Mouse (Mus musculus): ENCODE measurements around the gene Rbm19.

The Rbm19 gene

GRCm38 (mm10) chr5:120116261-120117050 is at the start of gene Rbm19:
Gene Rbm19 (plus strand): TSS chr5:120116465.
- no peak for TF ChIP-seq GATA4 (IDR thresholded peaks at IDR 0.05; ENCODE audit: insufficient replicate concordance, low read length)

GRCm38 (mm10) chr5:120067266-120067665 is 49.0 kb upstream of the Rbm19 start:
- no peak for TF ChIP-seq GATA4 (IDR thresholded peaks at IDR 0.05; ENCODE audit: insufficient replicate concordance, low read length)

GRCm38 (mm10) chr5:120074101-120074500 is 42.2 kb upstream of the Rbm19 start:
- TF ChIP-seq GATA4 (IDR thresholded peaks at IDR 0.05; ENCODE audit: insufficient replicate concordance, low read length), result no peak

GRCm38 (mm10) chr5:120080027-120080426 is 36.2 kb upstream of the Rbm19 start:
- TF ChIP-seq GATA4 (IDR thresholded peaks at IDR 0.05; ENCODE audit: insufficient replicate concordance, low read length), result no peak

GRCm38 (mm10) chr5:120080468-120080867 is 35.8 kb upstream of the Rbm19 start:
- TF ChIP-seq GATA4 (IDR thresholded peaks at IDR 0.05; ENCODE audit: insufficient replicate concordance, low read length), result no peak

- no peak for TF ChIP-seq GATA4 (IDR thresholded peaks at IDR 0.05; ENCODE audit: insufficient replicate concordance, low read length)
Measured at GRCm38 (mm10) chr5:120088561-120088960, 27.7 kb upstream of the Rbm19 start.

- TF ChIP-seq GATA4 (IDR thresholded peaks at IDR 0.05; ENCODE audit: insufficient replicate concordance, low read length), result no peak
Measured at GRCm38 (mm10) chr5:120094602-120095001, 21.7 kb upstream of the Rbm19 start.

DNA sequence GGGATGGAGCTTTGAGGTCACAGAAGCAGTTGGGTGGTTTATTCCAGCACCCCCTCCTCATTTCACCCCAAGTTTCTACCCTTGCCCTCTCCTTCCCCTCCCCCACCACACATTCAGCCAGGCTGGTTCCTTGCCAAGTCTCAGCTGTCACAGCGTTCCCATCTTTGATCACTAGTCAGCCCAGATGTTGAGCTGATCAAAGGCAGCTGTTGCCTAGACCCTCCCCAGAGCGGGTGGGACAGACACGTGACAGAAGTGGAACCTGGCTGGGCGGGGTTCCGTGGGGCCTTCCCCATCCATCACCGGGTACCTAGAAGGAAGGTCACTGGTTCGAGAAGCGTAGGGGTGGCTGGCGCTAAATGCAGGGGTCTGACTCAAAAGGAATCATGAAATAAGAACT is 19.2 kb upstream of the Rbm19 start:
- no peak for TF ChIP-seq GATA4 (IDR thresholded peaks at IDR 0.05; ENCODE audit: insufficient replicate concordance, low read length)

GRCm38 (mm10) chr5:120100814-120101213 is 15.5 kb upstream of the Rbm19 start:
- no peak for TF ChIP-seq GATA4 (IDR thresholded peaks at IDR 0.05; ENCODE audit: insufficient replicate concordance, low read length)

DNA sequence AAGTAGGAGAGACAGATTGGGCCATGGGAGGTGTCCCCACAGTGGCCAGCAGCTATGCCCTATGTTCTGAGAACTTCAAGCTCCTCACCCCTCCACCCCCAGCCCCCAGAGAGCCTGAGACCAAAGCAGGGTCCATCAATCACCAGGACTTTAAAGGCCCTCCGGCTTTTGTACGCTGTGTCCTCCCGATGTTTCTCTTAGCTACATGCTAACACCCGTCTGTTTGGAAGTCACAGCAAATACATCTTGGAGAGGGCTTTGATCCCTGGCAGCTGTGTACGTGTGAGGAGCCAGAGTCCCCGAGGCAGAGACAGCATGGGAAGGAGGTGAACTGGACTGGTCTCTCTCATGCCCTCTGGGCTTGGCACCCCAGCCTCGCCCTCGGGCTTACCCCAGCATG is 14.2 kb upstream of the Rbm19 start:
- no peak for TF ChIP-seq GATA4 (IDR thresholded peaks at IDR 0.05; ENCODE audit: insufficient replicate concordance, low read length)

DNA sequence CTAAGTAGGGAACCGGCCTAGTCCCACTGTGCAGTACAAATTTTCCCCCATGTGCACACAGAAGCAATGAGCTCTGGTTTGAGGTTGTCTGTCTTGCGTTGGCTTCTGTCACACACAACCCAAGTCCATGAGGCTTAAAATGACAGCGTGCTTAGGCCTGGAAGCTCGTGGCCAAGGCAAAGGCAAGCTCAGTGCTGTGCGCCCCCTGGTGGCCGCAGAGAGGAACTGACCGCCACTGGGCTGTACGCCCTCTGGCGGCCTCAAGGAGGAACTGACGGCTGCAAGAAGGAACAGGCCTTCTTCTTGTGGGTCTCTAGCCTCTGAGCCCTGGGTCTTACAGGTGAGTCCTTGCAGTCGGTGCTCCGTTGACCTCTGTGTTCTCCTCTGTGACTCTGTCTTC is 13.5 kb upstream of the Rbm19 start:
- no peak for TF ChIP-seq GATA4 (IDR thresholded peaks at IDR 0.05; ENCODE audit: insufficient replicate concordance, low read length)

DNA sequence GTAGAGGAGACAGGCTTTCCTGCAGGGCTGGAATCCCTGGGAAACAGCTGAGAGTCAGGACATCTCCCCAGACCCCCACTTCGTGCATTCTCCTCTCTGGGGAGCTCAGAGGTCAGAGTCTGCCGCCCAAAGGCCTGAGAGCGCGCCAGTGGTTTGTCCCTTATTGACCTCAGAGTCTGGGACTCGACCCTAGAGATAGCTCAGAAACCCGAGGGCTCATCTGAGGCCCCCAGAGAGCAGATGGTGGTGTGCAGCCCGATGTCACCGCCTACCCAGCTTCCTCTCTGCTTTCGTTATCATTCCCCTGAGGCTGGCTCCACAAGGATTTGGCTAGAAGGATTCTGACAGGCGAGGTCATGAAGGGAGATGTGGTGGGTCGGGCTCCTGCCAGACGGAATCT is 12.8 kb upstream of the Rbm19 start:
- TF ChIP-seq GATA4 (IDR thresholded peaks at IDR 0.05; ENCODE audit: insufficient replicate concordance, low read length), result no peak

- TF ChIP-seq GATA4 (IDR thresholded peaks at IDR 0.05; ENCODE audit: insufficient replicate concordance, low read length), result no peak
Measured at GRCm38 (mm10) chr5:120106424-120107073, 9.7 kb upstream of the Rbm19 start.

DNA sequence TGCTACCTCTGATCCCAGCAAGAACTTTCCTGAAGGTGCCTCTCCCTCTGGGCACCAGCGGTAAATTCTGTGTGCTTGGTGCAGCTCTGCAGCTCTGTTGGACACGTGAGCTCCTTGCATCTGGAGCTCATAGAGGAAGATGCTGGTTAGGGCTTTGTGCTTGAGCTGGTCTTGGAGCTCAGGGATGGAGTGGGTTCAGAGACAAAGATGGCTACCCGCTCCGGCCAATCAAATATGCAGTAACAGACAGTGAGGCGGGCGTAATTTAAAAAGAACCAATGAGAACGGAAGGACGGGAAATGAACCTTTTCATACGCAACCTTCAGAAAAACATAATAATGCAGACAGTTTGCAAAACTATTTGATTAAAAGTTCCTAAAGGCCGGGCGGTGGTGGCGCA is 1.9 kb upstream of the Rbm19 start:
- TF ChIP-seq GATA4 (IDR thresholded peaks at IDR 0.05; ENCODE audit: insufficient replicate concordance, low read length), result no peak

DNA sequence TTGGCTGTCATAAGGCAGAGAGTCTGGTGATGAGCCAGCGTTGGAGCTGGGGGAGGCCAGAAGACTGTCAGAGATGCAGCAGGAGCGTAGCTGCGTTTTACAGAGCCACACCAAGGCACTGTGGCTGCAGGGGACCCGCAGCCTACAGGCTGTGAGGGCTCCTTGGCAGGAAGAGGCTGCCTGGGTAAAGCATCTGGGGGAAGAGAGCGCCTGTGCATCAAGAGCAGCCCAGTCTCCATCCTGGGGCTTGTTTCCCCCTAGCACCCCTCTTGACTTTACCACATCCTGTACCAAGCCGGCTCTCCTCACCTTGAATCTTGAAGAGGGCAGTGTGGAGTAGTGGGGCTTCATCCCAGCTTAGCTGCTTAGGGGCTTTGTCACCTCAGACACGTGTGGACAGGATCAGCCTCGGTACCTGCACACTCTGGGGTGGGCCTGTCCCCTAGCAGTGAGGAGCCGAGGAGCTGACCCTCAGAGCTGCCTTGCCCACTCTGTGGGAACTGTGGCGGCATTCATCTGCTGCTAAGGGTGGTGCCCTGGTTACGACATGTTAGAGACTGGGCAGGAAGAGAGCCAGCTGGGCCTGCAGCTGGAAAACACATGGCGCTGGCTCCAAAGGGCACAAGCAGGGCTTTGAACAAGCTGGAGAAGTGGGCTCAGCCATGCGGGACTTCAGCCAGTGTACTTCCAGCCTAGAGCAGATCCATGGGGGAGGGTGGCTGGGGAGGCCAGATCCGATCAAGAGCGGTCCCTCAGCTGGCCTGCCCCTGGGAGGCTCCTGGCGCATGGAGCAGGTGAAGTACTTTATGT is 8.8 kb downstream of the Rbm19 start:
- TF ChIP-seq GATA4 (IDR thresholded peaks at IDR 0.05; ENCODE audit: insufficient replicate concordance, low read length), result no peak

DNA sequence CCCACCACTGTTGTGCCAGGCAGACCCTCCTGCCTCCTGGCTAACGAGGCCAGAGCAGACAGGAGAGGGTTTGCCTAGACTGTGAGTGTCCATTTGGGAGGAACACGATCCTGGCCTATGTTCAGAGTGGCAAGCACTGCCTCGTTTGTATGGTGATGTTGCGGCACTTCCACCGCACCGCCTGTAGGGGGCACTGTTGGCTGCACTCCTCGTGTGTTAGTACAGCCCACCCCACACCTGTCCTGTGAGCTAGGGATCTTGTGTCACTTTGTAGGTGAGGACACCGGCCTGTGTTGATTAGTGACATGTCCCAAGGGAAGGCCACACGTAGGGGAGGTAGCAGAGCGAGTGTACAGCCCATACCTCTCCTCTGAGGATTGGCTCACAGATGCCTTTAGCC is 11.4 kb downstream of the Rbm19 start:
- TF ChIP-seq GATA4 (IDR thresholded peaks at IDR 0.05; ENCODE audit: insufficient replicate concordance, low read length), result no peak

Measured in liver, adult (tissue).